Mouse (Mus musculus) intestine, postnatal 0 days (tissue): ENCODE results near the gene Taf5l. TPM values are rescaled to one million over a fixed set of nuclear protein-coding genes. Genes with fewer than 3 reads are reported as not detected.

Experiments used
- ATAC-seq: fragments of 200-750 bp; cut with Nextera tagmentation; 2 replicates; pipeline ENCODE4 v1.8.0; 2017; ENCODE audit warnings: mild to moderate bottlenecking, moderate TSS enrichment, moderate library complexity
- H3K27ac ChIP-seq: fragments of 300-500 bp; sonication (generic); 2 replicates; pipeline ENCODE4 v1.5.1; 2014; ENCODE audit warnings: mild to moderate bottlenecking, low read depth, low read length, moderate library complexity
- H3K27me3 ChIP-seq: fragments of 300-500 bp; sonication (generic); replicated peaks from 2 replicates; pipeline ENCODE4 v1.6.1; 2014; ENCODE audit warnings: low read length, mixed read lengths; ENCODE audit not compliant: control insufficient read depth, insufficient read depth
- H3K36me3 ChIP-seq: fragments of 300-500 bp; sonication (generic); 2 replicates; pipeline ENCODE4 v1.6.1; 2014; ENCODE audit warnings: mild to moderate bottlenecking, moderate library complexity; ENCODE audit not compliant: control insufficient read depth, insufficient read depth
- H3K4me1 ChIP-seq: fragments of 300-500 bp; sonication (generic); replicated peaks from 2 replicates; pipeline ENCODE4 v1.6.1; 2014; ENCODE audit warnings: antibody characterized with exemption, low read length, mixed read lengths; ENCODE audit not compliant: control insufficient read depth, insufficient read depth
- H3K4me2 ChIP-seq: fragments of 300-500 bp; sonication (generic); replicated peaks from 2 replicates; pipeline ENCODE4 v1.6.1; 2014; ENCODE audit warnings: low read depth, mild to moderate bottlenecking, moderate library complexity
- H3K4me3 ChIP-seq: fragments of 300-500 bp; sonication (generic); 2 replicates; pipeline ENCODE4 v1.5.1; 2014; ENCODE audit warnings: low read depth, low read length
- H3K9ac ChIP-seq: fragments of 300-500 bp; sonication (generic); 2 replicates; pipeline ENCODE4 v1.6.1; 2014; ENCODE audit warnings: mild to moderate bottlenecking, low read depth, low read length
- H3K9me3 ChIP-seq: fragments of 300-500 bp; sonication (generic); 2 replicates; pipeline ENCODE4 v1.6.1; 2016; ENCODE audit warnings: mixed run types; ENCODE audit not compliant: control insufficient read depth
- CTCF ChIP-seq: sonication (generic); IDR thresholded peaks from 2 replicates; pipeline ENCODE4 v1.5.1; 2016; ENCODE audit warnings: low read depth, mild to moderate bottlenecking, control low read depth, antibody characterized with exemption, moderate library complexity
- WGBS: fragments of 180-500 bp; shearing (Covaris S2); extraction: QIAGEN DNeasy Blood & Tissue Kit; methylation state at CpG from one replicate; pipeline ENCODE4 v1.1.7; 2014; 5-methylcytosine and 5-hydroxymethylcytosine counted together
- microRNA counts: library from miRNA; unstranded; fragments of <30 nt; microRNA quantifications from one replicate; lab custom pipeline; 2016
- microRNA-seq: library from miRNA; unstranded; fragments of <30 nt; microRNA quantifications from one replicate; pipeline ENCODE4, GENCODE M21; 2016
- polyA plus RNA-seq: library from polyadenylated mRNA; unstranded; fragments of >200 nt; fragmentation: Nextera tagmentation; extraction: Ambion mirVana; gene quantifications from 2 replicates; pipeline ENCODE4 v1.2.1, GENCODE M21; 2015

Taf5l gene
- polyA plus RNA-seq, 1 experiment from 2014 or later = 18.8 TPM

GRCm38 (mm10) chr8:123949686-123949986 lies 71.6 kb downstream of the Taf5l start:
- ATAC-seq = peak; percentile 8
- H3K36me3 ChIP-seq = peaks cover 19% of the 10 kb centered on the region
- H3K27me3 ChIP-seq = no peaks in the 10 kb centered on the region
- H3K4me2 ChIP-seq = peak overlapping the region; percentile 97
- 0% methylated on average over 10 of the region's 10 CpGs for WGBS
- H3K27ac ChIP-seq = peak overlapping the region; percentile 90
- H3K9me3 ChIP-seq = no peaks in the 10 kb centered on the region
- H3K9ac ChIP-seq = peak overlapping the region; percentile 81
- TF ChIP-seq CTCF = no peak
- peaks cover 6% of the 10 kb centered on the region for H3K4me1 ChIP-seq
- H3K4me3 ChIP-seq = peak overlapping the region; percentile 100

- Histone ChIP-seq H3K36me3 (peaks cover 14% of the 10 kb centered on the region), H3K4me2 (peak within 1 kb of the TSS; percentile 97), H3K27ac (peak within 1 kb of the TSS; percentile 90), H3K4me3 (peak within 1 kb of the TSS; percentile 100), H3K4me1 (peaks cover 6% of the 10 kb centered on the region), H3K27me3 (no peaks in the 10 kb centered on the region), H3K9ac (peak within 1 kb of the TSS; percentile 81), H3K9me3 (no peaks in the 10 kb centered on the region)
- TF ChIP-seq CTCF = no peak; the same call in 1 of the 2 replicates
- peak; percentile 89 for ATAC-seq
- under 1% methylated on average over 73 of the region's 77 CpGs for WGBS
These were observed 72.1 kb downstream of the Taf5l start, which contains the start of gene Nup133 for GRCm38 (mm10) chr8:123948942-123949685. Gene Nup133, minus strand, starts transcription at chr8:123949265.

MicroRNAs within 50 kb of the gene (microRNA counts, 519-probe panel; counts per million panel counts)
- not detected for microRNA mmu-miR-1967 (lab: Ali Mortazavi, UCI)

Small RNA genes within 50 kb of the gene (microRNA-seq; reads per million reads assigned to microRNA genes)
- gene Mir1967 = not detected

Other genes with a start within 250 kb of the Taf5l start
- gene Rab4a, start 215.4 kb downstream of the Taf5l start, polyA plus RNA-seq = 104 TPM in 2 replicates
- gene Ccsap, start 161.2 kb downstream of the Taf5l start, polyA plus RNA-seq = 1.5 and 1.8 TPM in 2 replicates
- gene Acta1, start 126.6 kb downstream of the Taf5l start, polyA plus RNA-seq = 2.7 and 7.6 TPM in 2 replicates
- 7.7 and 8.5 TPM in 2 replicates for gene Nup133, start 72.1 kb downstream of the Taf5l start, polyA plus RNA-seq
- gene Abcb10, start 38.3 kb downstream of the Taf5l start, polyA plus RNA-seq = 10.7 and 11.9 TPM in 2 replicates
- gene Urb2, start 111 bp upstream of the Taf5l start, polyA plus RNA-seq = 1.6 and 1.7 TPM in 2 replicates
- gene Galnt2, start 210.0 kb upstream of the Taf5l start, polyA plus RNA-seq = 44.0 and 48.7 TPM in 2 replicates